Mouse (Mus musculus) thymus, postnatal 14 days (tissue): ENCODE results near the gene Top2b.
A peak's percentile ranks its signal among the peaks of the same experiment; 100 is the strongest.

Source experiments
- DNase-seq: peaks from one replicate; pipeline ENCODE4 v3.0.0; 2021

Gene Top2b

DNA sequence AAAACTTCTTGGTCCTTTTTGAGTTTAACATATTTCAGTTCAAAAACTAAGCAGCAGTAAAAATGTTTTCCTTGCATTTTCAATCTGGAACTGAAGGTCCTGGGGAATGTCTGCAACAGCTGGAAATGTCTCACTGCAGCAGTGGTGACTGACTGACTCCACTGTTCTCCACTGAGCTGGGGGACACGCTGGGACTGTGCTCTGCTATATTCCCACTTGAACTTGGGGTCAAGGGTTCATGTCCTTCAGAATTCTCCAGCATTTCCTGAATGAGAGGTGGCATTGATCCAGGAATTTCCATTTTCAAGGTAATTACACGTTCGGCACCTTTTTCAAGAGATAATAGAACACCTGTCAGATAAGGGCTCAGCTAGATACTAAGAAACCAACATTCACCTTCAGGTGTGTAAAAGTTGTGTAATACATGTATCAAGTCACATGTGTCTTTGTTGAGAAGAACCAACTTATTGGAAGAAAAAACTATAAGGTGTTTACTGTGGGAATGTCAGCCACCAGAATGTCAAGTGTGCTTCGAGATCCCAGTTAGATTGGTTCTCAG lies 67.0 kb downstream of the Top2b start:
- no peak for DNase-seq

DNA sequence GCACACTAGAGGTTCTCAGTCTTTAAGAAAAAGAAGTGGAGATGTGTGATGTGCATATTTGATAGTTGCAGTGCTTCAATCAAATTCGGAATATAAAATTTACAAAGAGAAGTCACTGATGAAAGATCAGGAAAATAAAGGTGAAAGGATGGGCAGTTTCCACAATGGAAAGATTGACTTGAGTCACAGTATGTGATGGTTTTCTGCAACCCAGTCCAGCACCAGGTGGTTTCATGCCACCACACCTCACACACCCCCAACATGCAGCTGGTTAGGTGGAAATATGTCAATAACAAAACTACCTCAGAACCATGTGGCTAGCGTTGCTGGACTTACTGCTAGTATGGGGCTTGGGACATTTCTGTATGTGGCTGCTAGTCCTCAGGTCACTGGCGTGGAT lies 67.6 kb downstream of the Top2b start:
- no peak for DNase-seq

- DNase-seq = no peak
Observed at GRCm38 (mm10) chr14:16433206-16433605, 68.2 kb downstream of the Top2b start.

GRCm38 (mm10) chr14:16434396-16435171 lies 69.6 kb downstream of the Top2b start:
- DNase-seq = peak; percentile 46

DNA sequence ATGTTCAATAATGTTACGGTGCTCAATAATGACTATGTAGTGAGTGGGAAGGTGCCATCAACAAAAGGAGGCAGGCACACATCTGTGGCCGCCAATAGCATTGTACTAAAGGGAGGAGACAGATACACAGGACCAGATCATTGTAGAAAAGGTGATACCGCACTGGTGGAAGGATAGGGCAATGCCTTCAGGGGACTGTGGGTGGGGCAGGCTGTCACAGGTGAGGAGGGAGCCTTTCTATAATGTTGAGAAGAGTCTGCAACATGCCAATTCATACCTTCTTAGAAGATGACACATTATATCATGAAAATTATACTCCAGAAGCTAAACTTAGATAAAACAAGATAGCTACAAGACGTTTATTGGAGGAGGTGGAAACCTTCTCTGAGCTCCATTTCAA lies 72.4 kb downstream of the Top2b start:
- no peak for DNase-seq

- no peak for DNase-seq
Observed at GRCm38 (mm10) chr14:16439385-16440126, 74.6 kb downstream of the Top2b start.

GRCm38 (mm10) chr14:16444859-16445258 lies 79.9 kb downstream of the Top2b start:
- no peak for DNase-seq

- peak; percentile 27 for DNase-seq
Observed at GRCm38 (mm10) chr14:16447587-16447986, 82.6 kb downstream of the Top2b start.

DNA sequence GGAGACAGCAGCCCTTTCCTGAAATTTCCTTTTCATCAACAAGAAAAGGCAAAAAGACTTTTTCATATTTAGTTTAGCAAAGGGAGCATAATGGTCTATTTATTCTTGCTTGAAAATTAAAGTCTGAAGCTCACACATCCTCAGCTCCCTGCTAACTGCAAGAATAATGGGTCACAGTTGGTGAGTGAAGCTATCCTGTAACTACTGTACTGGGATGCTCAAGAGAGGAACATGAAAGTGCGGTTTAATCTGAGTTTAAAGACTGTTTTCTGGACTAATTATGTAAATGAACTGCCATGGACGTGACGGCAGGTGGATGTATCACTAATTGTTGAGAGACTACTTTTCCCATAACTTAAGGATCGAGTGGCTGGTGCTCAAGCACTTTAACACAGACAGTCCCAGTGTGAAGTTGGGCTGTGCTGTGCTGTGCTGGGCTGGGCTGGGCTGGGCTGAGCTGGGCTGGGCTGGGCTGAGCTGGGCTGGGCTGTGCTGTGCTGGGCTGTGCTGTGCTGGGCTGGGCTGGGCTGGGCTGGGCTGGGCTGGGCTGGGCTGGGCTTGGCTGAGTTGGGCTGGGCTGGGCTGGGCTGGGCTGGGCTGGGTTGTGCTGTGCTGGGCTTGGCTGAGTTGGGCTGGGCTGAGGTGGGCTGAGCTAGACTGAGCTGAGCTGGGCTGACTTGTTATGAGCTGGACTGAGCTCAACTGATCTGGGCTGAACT lies 83.4 kb downstream of the Top2b start:
- DNase-seq = no peak

DNA sequence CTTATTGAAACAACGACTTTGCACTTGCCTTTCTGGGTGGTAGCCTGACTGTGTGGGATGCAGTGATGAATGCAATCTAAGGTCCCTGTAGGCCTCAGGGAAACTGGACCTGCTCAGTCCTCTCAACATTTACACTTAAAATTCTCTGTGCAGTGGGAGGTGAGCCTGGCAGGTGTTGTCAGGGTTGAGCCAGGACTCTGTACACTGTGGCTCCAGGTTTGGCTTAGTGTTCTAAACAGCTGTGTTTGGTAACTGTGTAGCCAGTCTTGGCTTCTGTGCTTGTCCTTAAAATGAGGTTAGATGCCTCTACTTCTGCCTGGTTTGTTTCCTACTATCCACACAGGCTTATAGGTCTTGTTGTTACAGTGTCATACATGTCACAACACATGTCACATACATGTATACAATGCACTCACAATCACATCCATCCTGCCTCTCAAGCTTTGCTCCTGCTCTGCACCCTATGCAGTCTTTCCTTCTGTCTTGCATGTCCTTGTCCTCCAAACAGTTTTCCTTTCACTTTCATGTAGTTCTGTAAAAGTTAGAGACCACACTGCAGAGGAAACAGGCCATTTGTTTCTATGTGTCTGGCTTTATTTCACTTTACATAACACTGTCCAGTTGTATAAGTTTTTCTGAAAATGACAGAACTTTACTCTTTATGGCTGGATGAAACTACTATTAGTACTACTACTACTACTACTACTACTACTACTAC lies 113.8 kb downstream of the Top2b start:
- DNase-seq = no peak

DNA sequence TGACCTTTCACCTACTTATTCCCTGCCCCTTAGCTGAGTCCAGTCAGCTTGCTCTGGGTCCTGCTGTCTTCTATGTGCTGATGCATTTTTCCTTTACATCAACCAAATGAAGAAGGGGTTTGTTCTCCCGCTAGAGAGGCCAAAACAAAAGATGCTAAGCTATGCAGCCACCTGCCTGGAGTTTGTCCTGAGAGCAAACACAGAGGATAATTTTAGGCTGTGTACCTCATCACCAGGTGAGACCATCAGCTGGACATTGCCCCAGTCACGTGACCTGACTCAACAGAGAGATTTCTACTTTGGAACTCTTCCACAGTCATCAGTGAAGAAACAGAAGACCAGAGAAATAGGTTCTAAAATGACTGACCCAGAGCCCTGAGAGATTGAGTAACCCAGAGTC lies 114.5 kb downstream of the Top2b start:
- no peak for DNase-seq

DNA sequence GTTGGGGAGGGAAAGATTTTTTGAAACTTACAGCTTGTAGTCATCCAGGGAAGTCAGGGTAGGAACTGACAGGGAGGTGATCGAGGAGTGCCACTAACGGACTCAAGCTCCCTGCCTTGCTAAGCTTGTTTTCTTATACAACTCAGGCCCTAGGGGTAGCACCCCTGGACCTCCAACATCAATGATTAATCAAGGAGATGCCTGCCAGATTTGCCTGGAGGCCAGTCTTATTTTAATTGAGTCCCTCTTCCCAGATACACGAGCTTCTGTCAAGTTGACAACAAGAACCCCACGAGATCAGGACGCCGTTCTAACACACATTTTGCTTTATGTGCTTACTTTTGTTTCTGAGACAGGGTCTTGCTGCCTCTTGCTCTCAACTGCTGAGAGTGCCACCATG lies 115.6 kb downstream of the Top2b start:
- no peak for DNase-seq

DNA sequence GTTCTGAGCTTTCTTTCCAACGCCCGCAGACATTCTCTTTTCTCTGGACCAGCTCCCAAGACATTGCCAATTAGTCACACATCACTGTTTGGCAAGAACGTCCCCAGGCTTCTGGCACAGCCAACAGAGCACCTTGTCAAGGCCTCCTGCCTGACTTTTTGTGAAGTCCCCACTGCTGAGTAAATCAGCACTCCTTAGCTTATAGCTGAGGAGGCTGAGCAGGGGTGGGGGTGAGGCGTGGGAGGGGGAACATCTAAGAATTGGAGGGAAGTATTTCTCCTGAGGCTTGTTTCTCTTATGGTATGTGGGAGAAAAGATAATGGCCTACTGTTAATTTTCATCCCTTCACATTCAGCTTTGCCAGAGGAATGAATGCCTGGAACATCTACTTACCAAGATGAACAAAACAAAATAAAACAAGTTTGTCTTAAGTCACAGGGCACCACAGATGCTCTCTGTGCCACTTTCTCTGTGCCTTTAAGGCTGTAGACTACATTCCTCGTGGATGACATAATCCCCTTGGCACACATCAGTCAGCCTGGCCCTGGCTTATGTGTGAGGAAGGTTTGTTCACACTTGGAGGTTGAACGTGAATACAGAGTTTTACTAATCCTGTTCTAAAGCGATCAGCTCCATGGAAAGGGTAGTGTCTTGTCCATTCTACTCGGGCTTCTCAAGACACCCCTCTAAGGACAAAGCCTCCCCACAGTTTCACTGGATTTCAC lies 118.8 kb downstream of the Top2b start:
- no peak for DNase-seq
